Mouse (Mus musculus) telencephalon, adult 2 months (tissue): ENCODE measurements at regions not wholly inside any gene's neighbourhood (a gene's known extent, or its start where the extent isn't known, plus 50 kb on each side); places are given as distances from the start of the nearest gene placed in this dataset.

Experiments
- DNase-seq: peaks from one replicate; pipeline ENCODE4 v3.0.0-alpha.2; 2011; ENCODE audit warnings: low read depth, low spot score

DNA sequence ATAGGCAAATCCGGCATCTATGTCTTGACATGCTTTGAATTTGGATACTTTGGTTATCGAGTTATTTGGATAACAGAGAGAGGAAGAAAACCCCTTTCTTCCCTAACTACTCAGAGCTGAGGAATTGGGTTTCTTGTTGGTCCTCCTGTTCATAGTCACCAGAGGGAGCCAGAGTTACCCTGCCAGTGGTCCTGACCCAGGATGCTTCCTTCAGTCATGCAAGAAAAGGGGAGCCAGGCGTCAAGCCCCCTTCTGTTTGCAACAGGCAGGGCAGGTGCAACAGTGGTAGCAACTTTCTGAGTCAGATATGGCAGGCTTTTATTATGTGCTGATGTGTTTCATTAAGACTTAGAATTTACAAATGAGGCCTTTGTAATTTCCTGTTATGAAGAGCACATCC lies 101.4 kb upstream of the B430305J03Rik start:
- DNase-seq: no peak

DNA sequence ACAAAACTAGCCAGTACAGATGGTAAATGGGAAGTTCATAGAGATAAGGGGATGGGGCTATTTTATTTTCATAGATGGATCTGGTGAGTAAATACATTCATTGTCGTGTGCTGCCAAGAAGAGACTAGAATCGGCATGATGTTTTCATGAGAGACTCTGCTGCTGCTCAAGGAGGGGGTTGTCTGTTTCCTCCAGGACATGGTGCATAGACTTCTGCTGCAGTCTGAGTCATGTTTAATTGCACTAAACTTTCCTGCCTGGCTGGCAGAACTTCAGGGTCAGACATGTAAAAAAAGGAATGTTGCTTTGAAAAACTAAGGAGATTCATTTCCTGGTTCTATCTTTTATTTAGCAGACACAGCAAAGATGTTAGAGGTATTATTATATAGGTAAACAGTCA lies 100.9 kb upstream of the B430305J03Rik start:
- DNase-seq: no peak

DNA sequence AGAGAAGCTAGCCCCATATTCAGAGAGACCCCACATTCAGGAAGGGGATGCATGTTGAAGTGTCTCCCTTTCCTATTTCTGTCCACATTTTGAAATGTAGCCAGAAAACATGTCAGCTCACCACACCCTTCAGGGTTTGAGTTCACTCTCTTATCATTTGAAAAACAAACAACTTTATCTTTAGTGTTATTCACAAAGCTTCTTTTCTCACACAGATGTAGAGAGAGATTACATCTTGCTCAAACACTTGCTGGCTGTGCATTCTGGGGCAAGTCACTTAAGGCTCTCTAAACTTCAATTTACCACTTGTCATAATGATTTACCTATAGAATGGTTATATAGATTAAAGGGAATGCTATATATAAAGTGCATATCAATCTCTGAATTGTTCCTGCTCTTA lies 94.3 kb upstream of the B430305J03Rik start:
- DNase-seq: no peak

DNA sequence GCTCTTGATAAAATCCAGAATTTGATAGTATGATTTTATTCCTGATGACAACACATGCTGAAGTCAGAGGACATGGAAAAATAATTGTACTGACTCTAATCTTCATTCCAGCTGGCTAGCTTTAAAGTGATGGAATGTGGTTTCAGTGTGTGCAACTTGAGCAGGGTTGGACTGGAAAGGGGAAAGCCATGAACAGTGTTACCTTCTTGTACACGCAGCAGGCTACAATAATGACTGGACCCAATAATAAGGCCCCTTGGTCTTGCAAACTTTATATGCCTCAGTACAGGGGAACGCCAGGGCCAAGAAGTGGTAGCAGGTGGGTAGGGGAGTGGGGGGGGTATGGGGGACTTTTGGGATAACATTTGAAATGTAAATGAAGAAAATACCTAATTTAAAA lies 90.8 kb upstream of the B430305J03Rik start:
- DNase-seq: no peak

DNA sequence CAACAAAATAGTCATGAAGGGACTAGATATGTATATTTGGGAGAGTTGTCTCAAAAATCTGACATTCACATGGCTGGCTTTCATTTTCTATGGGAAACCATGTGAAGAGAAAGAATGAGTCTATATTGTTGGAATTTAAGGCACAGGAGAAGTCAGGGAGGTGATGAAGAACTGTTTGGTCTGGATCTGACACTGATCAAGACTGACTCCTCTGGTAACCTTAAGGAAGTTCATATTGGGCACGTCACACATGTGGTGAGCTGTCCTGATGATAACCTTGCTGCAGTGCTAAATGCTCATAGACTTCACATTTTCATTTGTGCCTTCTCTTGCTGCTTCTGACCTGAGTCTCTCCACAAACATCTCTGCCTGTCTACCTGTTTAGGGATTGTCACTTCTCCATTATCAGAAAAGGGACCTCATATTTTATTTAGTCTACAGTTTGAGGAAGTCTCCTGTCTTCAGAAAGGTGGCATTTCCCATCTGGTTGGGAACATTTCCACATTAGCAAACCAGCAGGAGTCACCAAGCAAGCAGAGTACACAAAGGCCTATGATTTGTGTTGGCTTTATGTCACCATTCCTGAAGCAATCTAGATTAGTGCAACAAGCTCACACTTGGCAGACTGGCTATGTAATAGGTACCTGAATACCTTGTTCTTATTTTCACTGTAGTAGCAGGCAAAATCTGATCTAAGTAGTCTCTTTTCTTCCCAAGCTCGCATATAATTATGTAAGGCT lies 76.4 kb upstream of the B430305J03Rik start:
- no peak for DNase-seq

DNA sequence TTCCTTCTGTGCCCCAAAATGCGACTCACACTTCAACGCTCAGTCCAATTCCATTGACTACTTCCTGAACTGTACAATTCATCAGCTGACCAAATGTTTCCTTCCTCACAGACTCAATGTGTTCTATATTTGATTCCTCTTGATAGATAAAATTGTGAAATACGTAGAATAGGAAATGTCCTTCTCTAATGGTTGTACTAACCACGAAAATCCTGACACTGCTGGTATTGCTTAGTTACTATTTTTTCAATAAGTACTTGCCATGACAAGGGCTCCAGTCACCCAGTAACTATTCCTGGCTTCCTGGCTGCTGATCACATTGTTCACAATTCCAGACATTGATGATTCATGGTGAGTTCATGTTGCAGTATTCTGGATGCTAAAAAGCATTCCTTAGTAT lies 75.7 kb upstream of the B430305J03Rik start:
- DNase-seq: peak; percentile 40

DNA sequence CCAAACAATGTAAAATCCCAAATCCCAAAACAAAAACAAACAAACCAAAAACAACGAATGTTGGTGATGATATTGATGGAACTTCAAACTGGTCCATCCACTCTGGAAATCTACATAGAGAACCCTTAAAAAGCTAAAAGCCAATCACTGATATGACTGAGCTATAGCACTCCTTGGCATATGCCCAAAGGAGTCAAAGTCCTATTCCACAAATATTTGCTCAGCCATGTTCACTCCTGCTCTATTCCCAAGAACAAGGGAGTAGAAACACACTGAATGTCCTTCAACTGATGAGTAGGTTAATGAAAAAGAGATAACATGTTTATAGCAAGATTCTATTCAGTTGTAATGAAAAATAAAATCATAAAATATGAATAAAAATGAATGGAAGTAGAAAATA lies 63.0 kb upstream of the B430305J03Rik start:
- no peak for DNase-seq

DNA sequence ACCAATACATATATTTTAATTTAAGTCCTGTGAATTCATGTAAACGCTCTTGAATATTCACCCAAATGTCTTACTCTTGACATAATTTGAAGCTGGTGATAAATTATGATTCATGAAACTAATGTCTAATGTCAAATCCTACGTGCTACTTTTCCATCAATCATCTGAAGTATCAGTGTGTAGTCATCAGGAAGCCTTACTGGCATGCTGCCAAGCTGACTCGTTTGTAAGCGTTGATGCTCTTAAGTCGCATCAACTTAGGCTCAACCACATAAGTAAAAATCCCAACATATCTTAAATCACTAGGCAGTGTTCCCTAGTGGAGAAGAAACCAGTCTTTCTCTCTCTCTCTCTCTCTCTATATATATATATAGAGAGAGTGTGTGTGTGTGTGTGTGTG lies 58.2 kb upstream of the B430305J03Rik start:
- no peak for DNase-seq

DNA sequence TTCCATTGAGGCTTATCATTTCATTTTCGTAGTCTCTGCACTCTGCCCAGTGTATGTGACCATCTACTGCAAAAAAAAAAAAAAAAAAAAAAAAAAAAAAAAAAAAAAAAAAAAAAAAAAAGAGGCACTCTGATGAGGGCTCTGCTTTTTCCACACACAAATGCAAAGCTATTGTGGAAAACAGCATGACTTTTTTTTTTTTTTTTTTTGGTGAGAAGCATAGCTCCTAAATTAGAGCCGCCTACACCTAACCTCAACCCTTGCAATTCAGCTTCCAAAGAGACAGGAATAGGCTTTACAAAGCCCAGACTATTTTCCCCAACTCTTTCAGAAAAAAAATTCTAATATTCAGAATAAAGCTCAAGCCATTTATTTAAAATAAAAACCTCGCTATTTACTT lies 54.0 kb upstream of the B430305J03Rik start:
- peak; percentile 49 for DNase-seq

DNA sequence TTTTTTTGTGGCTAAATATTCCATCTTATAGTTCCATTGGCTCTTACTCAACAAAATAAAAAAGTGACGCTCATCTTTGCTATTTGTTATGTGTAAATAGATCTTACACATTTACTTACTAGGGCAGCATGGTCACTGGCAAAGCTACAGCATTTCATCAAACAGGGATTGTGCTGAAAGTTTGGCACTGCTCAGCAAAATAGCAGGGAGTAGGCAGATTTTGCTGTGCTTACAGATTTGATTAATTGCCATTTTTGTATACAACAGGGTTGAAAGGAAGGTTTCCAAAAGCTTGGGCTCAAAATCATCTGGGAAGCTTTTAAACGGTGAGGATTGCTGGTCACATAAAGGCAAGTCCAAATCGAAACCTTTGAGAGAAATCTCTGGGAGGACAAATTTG lies 52.3 kb upstream of the B430305J03Rik start:
- no peak for DNase-seq
